Mouse (Mus musculus) gastrocnemius, postnatal 25 days (tissue): Measurements from ENCODE around the gene Btg1-ps1. TPM values are rescaled to one million over a fixed set of nuclear protein-coding genes. Genes with fewer than 3 reads are reported as not detected.
"Not testable (repeated sequence)": the region's sequence is repeated elsewhere in the genome, so short reads cannot be mapped to it uniquely, and the experiment has no call there.

Experiments
- DNase-seq: peaks from one replicate; pipeline ENCODE4 v3.0.0; 2022
- long read RNA-seq, 2 experiments: library from polyadenylated mRNA; stranded (forward); transcript quantifications; one replicate each; pipeline ENCODE4 v2.0.0; 2021
- total RNA-seq, 2 experiments: library from RNA; stranded (reverse); gene quantifications; 1 replicate in 1 of 2; 2 replicates in 1 of 2; pipeline ENCODE4 v1.2.3; 2021

Gene Btg1-ps1
- total RNA-seq = not detected
- long read RNA-seq, experiment 1 = 0 reads
- long read RNA-seq, experiment 2 = 0 reads

DNA sequence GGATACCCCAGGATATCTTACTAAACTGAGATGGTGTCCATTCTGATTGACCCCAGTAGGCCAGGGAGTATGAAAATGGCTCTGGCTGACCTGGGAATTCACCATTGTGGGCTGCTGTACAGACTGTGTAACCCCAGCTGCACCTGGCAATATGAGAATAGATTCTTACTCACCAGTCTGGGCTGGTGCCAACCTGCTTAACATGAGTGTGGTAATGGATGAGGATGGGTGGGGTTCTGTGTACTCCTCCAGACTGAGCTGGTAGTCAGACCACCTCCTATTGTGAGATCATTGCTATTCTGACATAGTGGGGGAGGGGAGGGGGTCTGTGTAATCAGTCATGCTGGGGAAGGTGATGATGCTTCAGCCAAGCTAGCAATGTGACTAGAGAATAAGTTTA lies at the start of gene Btg1-ps1:
Gene Btg1-ps1, minus strand, starts transcription at position 219 of the 400 bp plus-strand sequence.
- not testable (repeated sequence) for DNase-seq

DNA sequence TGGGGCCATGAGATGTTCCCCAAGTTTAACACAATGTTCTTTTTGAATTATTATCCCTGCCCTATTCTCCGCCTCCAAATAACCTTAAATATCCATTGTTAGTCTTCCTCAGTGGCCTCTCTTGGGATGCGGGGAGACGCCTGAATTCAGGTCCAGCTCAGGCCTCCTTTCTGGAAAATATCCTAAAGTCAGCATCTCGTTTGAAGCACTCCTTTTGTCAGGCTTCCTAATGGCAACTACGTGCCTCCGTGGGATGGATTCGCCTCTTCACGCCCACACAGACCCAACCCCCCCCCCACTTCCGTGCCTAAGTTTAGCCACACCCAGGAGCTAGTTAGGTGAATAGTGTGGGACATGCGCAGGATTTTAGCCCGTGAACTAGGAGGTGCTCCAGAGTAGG lies 47.6 kb upstream of the Btg1-ps1 start, which contains the start of gene Rhox10:
Gene Rhox10, plus strand, starts transcription at position 301 of the 400 bp plus-strand sequence.
- no peak for DNase-seq

DNA sequence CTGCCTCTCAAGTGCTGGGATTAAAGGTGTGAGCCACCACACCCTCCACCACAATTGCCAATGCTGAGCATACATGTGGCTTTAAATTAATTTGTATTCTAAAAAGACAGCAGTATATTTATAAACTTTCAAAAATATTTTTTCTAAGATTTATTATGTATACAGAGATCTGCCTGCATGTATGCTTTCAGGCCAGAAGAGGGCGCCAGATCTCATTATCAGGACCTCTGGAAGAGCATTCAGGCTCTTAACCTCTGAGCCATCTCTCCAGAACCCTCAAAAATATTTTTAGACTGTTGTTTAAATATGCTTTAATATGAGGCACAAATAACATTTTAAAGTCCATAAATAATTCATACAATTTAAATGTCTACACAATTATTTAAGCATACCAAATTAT lies 42.9 kb upstream of the Btg1-ps1 start:
- no peak for DNase-seq

DNA sequence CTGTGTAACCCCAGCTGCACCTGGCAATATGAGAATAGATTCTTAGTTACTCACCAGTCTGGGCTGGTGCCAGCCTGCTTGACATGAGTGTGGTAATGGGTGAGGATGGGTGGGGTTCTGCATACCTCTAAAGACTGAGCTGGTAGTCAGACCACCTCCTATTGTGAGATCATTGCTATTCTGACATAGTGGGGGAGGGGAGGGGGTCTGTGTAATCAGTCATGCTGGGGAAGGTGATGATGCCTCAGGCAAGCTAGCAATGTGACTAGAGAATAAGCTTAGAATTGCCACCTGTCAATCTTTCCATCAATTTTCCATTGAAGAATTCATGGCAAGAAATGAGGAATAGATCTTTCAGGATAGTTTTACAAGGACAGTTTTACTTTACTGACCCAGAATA lies 24.4 kb upstream of the Btg1-ps1 start, which contains the start of gene Btg1-ps2:
Gene Btg1-ps2, minus strand, starts transcription at position 101 of the 400 bp plus-strand sequence.
- not testable (repeated sequence) for DNase-seq

DNA sequence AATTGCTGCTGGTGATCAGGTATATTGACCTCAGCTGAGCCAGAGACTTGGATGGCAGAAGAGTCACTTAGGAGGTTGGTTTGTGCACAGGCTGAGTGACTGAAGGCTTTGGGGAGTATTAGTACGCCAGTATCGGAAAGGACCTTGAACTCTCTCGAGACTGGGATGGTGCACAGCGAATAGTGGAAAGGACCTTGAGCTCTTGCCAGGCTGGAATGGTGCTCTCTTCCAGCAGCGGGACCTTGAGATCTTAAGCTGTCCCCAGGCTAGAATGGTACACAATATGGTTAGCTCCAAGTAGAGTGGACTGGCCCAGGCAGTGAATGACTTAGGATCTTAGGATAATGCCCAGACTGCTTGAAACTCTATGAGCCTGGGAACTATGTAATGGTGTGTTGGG lies 21.1 kb upstream of the Btg1-ps1 start:
- no peak for DNase-seq

DNA sequence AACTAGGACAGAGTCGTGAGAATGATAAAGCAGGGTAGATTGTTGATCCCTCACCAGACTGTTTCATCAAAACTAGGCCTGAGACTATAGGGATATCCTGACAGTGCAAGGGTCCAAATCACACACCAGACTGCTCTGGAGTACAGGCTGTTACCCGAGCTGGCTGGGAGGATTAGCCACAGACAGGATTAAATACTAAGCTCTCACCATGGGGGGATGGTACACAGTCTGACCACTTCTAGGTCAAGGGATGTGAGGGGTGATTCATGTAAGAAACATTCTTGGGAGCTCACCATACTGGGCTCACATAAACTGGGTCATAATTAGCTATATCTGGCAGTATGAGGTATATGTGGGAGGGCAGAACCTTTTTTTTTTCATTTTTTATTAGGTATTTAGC lies 15.2 kb upstream of the Btg1-ps1 start:
- no peak for DNase-seq

DNA sequence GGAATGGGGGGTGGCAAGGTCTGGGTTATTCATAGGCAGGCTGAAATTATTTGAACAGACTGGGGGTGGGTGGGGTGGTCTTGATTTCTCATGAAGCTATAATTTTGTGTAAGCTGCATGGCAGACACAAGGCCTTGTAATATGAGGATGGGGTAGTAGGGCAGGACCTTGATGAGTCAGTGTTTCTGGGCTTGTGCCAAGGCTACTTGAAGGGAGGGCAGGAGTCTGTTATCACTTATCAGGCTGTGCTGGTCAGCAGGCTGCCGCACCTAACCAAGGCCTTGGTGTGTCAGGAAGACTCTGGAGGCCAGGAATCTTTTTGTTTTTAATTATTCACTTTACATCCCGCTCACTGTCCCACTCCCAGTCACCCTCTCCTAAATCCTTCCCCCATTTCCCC lies 9.9 kb downstream of the Btg1-ps1 start:
- DNase-seq = no peak

Other genes starting within 250 kb of the Btg1-ps1 start
- not detected for gene Rhox5, start 214.0 kb downstream of the Btg1-ps1 start, total RNA-seq
- not detected for gene Rhox6, start 191.9 kb downstream of the Btg1-ps1 start, total RNA-seq
- gene Rhox7a, start 187.1 kb downstream of the Btg1-ps1 start, total RNA-seq = not detected
- gene Rhox8, start 139.9 kb downstream of the Btg1-ps1 start, total RNA-seq = not detected
- gene Rhox7b, start 121.6 kb downstream of the Btg1-ps1 start, total RNA-seq = not detected
- not detected for gene Rhox9, start 117.0 kb downstream of the Btg1-ps1 start, total RNA-seq
- not detected for gene Btg1-ps2, start 24.3 kb upstream of the Btg1-ps1 start, total RNA-seq
- not detected for gene Rhox10, start 47.7 kb upstream of the Btg1-ps1 start, total RNA-seq
- gene Rhox11, start 66.3 kb upstream of the Btg1-ps1 start, total RNA-seq = not detected
- not detected for gene Rhox12, start 92.1 kb upstream of the Btg1-ps1 start, total RNA-seq
- gene Rhox13, start 102.4 kb upstream of the Btg1-ps1 start, total RNA-seq = not detected
- gene Zbtb33, start 171.0 kb upstream of the Btg1-ps1 start, total RNA-seq = 1 to 10 TPM; 6.1 to 6.2 TPM
- gene Tmem255a, start 233.6 kb upstream of the Btg1-ps1 start, total RNA-seq = under 1 TPM; 0.49 to 0.75 TPM